Mouse (Mus musculus) Patski (cell line): ENCODE data around the gene Grin3b. TPM values are rescaled to one million over a fixed set of nuclear protein-coding genes. Genes with fewer than 3 reads are reported as not detected.

ENCODE experiments used
- ATAC-seq: fragments of 100-300 bp; one replicate; pipeline ENCODE4 v1.8.0; 2021
- CTCF ChIA-PET: fragments of 350-600 bp; sonication (Branson Sonifier 250); formaldehyde crosslinking; loops from one replicate; lab custom pipeline; 2022; ENCODE audit warnings: inconsistent platforms; lab: Charles Lee
- POLR2A ChIA-PET: fragments of 350-600 bp; sonication (Branson Sonifier 250); formaldehyde crosslinking; loops from one replicate; lab custom pipeline; 2022; ENCODE audit warnings: antibody characterized with exemption, inconsistent platforms; lab: Charles Lee
- DNase-seq: peaks from one replicate; pipeline ENCODE4 v3.0.0-alpha.2; 2011; ENCODE audit warnings: low read depth, low spot score
- H3K27me3 ChIP-seq: fragments of 371-371 bp; one replicate; pipeline ENCODE4 v1.5.1; 2021
- CTCF ChIP-seq: fragments of 100-300 bp; IDR thresholded peaks from one replicate; pipeline ENCODE4 v1.5.1; 2021
- in situ Hi-C: fragments of 300-500 bp; cut with MboI; formaldehyde crosslinking; loops from 3 replicates; pipeline ENCODE4 v1.11.1; 2018; ENCODE audit warnings: low pct_unique_long_range_greater_than_20kb, mixed read lengths
- polyA plus RNA-seq: library from polyadenylated mRNA; unstranded; gene quantifications from one replicate; pipeline ENCODE4 v1.2.3, GENCODE M21; 2021

Grin3b gene
- polyA plus RNA-seq, 1 experiment from 2014 or later, result 0.54 TPM

DNA sequence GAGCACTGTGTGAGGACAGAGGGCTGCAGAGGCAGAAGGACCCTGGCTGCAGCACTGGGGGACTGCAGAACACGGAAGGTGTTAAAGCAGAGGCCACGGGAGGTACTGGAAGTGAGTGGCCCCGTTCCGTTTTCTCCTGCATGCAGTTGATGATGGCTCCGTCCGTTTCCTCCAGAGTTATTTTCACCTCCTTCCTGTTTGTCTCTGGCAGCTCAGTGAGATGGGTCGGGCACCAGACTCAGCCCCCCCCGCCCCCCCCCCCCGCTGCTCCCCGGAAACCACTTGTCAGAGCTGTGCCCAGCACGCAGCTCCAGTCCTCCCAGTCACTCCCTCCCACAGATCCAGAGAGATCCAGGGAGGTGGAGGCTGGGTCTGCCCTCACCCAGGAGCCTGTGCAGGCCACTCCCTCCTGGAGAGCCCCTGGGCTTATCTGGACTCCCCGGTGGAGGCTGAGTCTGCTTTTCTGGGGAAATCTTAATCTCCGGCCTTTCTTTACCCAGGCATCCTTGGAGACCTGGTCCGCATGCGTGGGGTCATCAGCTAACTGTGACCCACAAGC lies 48.3 kb downstream of the Grin3b start:
- H3K27me3 ChIP-seq, result no peaks in the 10 kb centered on the region
- POLR2A ChIA-PET, result no interaction called here
- in situ Hi-C loops, result no loop called here
- CTCF ChIA-PET, result no interaction called here
- DNase-seq, result no peak
- ATAC-seq, result no peak
- no peak for TF ChIP-seq CTCF

DNA sequence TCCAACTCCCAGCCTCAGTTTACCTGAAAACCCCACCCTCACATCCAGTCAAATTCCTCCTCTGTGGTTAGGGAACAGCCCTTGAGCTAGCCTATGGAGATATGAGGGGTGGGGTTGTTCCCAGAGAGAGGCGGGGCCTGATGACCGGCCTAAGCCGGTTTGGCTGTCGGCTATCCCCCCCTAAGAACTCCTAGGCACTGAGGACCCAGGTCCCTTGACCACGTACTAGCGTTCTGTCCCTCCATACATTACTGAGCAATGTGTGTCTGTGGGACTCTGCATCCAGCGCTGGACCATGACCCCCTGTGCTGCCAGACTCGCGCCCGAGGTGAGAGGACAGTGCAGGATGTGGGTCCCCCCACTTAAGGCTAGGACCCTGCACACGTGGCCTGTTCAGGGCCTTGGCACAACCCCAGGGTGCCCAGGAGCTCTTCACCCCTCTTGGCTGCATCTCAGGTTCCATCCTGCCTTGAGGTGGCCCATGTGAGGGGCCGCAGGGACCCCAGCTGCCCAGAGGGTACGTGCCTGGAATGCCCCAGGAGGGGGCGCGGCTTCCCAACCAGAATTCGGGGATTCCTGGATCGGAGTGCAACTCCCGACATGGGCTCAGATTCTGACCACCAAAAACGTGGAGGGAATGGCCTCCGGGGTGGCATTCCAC lies 49.1 kb downstream of the Grin3b start:
- no peak for DNase-seq
- no peaks in the 10 kb centered on the region for H3K27me3 ChIP-seq
- no peak for TF ChIP-seq CTCF
- ATAC-seq, result no peak
- POLR2A ChIA-PET, result no interaction called here
- in situ Hi-C loops, result no loop called here
- CTCF ChIA-PET, result no interaction called here

DNA sequence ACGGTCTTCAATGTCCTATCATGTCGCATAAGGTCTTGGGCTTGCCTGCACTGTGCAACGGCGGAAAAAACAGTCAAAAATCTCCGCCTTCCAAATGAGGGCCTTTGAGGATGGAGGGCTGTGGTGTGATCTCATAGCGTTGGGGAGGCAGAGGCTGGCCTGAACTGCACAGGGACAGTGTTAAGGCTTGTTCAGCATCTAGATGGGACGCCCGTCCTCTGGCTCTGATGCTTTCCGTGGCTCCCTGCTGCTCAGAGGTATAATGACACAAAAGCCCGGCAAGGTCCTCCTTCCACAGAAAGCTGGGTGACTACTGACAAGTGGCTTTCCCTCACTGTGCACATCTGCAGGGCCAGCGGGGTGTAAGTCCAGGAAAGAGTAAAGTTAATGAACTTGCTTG lies 49.7 kb downstream of the Grin3b start:
- no peaks in the 10 kb centered on the region for H3K27me3 ChIP-seq
- TF ChIP-seq CTCF, result no peak
- no peak for DNase-seq
- ChIA-PET CTCF (no interaction called here), POLR2A (no interaction called here)
- ATAC-seq, result no peak
- in situ Hi-C loops, result no loop called here

DNA sequence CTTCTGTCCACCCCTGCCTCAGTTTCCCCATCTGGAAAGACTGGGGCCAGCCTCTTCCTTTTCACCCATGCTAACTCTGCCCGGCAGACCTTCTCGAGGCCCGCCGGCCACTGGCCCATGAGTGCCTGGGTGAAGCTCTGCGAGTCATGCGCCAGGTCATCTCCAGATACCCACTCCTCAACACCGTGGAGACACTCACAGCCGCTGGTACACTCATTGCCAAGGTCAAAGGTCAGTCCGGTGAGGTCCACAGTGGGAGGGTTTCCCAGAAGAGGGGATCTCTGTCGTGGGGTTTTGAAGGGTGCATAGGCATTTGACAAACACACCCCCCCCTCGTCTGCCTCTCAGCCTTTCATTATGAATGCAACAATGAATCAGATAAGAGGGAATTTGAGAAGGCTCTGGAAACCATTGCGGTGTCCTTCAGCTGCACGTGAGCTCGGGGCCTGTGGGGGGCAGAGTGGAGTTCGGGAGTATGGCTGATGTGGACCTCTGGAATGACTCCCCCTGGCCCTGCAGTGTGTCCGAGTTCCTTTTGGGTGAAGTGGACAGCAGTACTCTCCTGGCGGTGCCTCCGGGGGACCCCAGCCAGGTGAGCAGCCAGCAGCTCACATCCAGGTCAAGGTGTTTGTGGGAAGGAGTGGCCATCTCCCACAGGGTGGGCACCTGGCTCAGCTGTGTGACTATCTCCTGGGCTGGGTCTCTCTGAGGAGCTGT lies 50.2 kb downstream of the Grin3b start:
- no peak for DNase-seq
- CTCF ChIA-PET, result no interaction called here
- POLR2A ChIA-PET, result no interaction called here
- ATAC-seq, result no peak
- in situ Hi-C loops, result no loop called here
- no peaks in the 10 kb centered on the region for H3K27me3 ChIP-seq
- no peak for TF ChIP-seq CTCF

DNA sequence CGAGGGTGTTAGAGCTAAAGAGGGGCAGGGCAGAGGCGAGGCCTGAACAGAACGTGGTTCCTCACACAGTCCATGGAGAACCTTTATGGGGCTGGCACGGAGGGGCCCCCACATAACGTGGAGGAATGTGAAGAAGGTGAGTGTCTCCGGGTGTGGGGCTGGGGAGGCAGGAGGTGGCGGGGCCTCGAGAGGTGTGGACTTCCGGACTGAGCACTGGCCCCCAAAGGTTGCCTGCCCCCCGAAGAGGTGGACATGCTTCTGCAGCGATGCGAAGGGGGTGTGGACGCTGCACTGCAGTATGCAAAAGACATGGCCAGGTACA lies 50.8 kb downstream of the Grin3b start:
- in situ Hi-C loops, result no loop called here
- ATAC-seq (no peak), DNase-seq (no peak)
- H3K27me3 ChIP-seq, result no peaks in the 10 kb centered on the region
- TF ChIP-seq CTCF, result no peak
- ChIA-PET POLR2A (no interaction called here), CTCF (no interaction called here)

DNA sequence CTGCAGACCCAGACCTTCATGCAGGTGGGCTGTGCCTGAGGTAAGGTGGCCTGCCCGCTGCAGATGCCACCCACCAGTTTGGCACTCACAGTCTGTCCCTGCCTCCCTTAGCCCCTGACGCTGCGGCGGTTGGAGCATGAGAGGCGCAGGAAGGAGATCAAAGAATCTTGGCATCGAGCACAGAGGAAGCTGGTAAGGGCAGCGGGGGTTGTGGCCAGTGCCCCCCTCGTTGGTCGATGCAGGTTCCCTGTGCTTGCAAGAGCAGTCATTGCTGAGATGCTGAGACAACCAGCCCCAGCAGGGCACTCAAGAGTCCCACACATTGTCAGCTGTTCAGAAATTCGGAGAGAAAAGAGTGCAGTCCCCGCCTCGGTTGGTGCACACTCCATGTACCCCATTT lies 51.6 kb downstream of the Grin3b start:
- in situ Hi-C loops, result no loop called here
- POLR2A ChIA-PET, result no interaction called here
- no peak for ATAC-seq
- CTCF ChIA-PET, result interaction anchor here (1.4 kb wide), 1 partner anchor 21 kb away, joined by 3 read pairs; no protein-coding TSS in a partner anchor
- TF ChIP-seq CTCF, result no peak
- no peaks in the 10 kb centered on the region for H3K27me3 ChIP-seq
- DNase-seq, result no peak

DNA sequence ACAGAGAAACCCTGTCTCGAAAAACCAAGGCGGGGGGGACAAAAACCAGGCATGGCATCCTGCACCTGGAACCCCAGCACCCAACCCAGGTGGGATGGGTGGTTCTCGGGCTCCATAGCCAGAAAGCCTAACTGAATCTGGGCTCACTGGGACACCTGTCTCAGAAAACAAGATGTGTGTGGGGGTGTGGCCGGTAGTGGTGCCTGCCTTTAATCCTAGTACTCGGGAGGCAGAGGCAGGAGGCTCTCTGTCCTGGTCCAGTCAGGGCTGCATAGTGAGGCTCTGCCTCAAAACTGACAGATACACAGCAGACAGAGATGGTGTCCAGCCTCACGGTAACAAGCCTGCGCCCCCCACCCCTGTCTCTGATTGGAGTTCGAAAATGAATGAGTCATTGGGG lies 52.3 kb downstream of the Grin3b start:
- ChIA-PET CTCF (interaction anchor here (1.4 to 2.0 kb wide), 2 partner anchors 13 to 22 kb away, joined by 3 to 6 read pairs; no protein-coding TSS in a partner anchor), POLR2A (no interaction called here)
- no peak for TF ChIP-seq CTCF
- no peaks in the 10 kb centered on the region for H3K27me3 ChIP-seq
- DNase-seq, result no peak
- in situ Hi-C loops, result no loop called here
- no peak for ATAC-seq

DNA sequence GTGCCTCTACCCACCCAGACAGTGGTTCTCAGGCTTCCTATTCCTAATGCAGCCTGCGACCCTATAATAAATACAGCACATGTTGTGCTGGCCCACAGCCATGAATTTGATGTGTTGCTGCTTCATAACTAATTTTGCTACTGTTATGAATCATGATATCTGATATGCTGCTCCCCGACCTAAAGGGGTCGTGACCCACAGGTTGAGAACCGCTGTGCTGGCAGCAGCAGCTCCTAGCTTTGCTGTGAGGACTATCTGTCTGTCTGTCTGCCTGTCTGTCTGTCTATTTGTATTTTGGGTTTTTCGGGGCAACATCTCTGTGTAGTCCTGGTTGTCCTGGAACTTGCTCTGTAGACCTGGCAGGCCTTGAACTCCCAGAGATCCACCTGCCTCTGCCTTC lies 53.2 kb downstream of the Grin3b start:
- in situ Hi-C loops, result no loop called here
- CTCF ChIA-PET, result interaction anchor here (2.0 kb wide), 1 partner anchor 14 kb away, joined by 6 read pairs; no protein-coding TSS in a partner anchor
- DNase-seq (no peak), ATAC-seq (no peak)
- no peaks in the 10 kb centered on the region for H3K27me3 ChIP-seq
- POLR2A ChIA-PET, result interaction anchor here (0.7 kb wide), 1 partner anchor 9 kb away, joined by 4 read pairs; no protein-coding TSS in a partner anchor
- TF ChIP-seq CTCF, result no peak

DNA sequence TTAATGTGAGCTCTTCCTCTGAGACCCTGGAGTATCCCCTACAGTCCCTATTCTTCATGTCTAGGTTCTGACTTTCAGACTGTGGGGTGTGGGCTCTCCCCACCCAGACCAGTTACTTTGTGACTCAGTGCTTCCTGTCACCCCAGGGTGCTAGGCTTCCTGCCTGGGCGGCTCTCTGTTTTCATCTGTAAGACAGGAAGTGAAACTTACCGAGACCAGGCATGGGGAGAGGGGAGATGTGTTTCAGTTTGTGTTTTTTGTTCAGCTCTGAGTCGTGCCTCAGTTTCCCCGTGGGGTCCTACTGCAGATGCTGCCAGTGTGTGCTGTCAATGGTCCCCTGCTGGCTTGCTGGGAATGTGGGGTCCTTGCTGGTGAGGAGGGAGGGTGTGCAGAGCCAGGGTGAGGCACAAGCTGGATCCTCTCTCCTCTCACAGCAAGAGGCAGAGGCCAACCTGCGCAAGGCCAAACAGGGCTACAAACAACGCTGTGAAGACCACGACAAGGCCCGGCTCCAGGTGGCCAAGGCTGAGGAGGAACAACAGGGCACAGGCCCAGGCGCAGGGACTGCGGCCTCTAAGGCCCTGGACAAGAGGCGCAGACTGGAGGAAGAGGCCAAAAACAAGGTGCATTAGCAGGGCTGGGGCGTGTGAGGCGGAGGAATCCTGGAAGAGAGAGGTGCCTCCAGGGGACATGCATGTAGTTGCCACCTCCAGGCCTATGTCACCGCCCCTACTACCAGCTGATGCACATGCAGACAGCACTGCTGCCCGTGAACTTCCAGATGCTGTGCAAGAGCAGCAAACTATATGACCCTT lies 53.9 kb downstream of the Grin3b start:
- H3K27me3 ChIP-seq, result no peaks in the 10 kb centered on the region
- POLR2A ChIA-PET, result no interaction called here
- ATAC-seq, result no peak
- in situ Hi-C loops, result no loop called here
- no peak for TF ChIP-seq CTCF
- CTCF ChIA-PET, result interaction anchor here (1.0 to 2.0 kb wide), 2 partner anchors 9 to 14 kb away, joined by 4 to 6 read pairs; no protein-coding TSS in a partner anchor
- no peak for DNase-seq

DNA sequence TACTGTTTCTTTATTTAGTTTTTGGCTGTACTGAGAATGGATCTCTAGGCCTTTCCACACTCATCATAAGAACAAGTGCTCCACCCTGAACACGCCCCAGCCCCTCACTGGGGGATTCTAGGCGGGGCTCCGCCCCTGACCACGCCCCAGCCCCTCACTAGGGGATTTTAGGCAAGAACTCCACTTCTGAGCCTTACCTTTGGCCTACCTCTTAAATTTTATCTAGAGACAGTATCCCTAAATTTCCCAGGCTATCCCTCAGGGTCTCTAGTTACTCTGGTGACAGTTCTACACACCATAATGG lies 54.5 kb downstream of the Grin3b start:
- H3K27me3 ChIP-seq, result no peaks in the 10 kb centered on the region
- no peak for ATAC-seq
- DNase-seq, result no peak
- in situ Hi-C loops, result no loop called here
- TF ChIP-seq CTCF, result no peak
- POLR2A ChIA-PET, result no interaction called here
- CTCF ChIA-PET, result interaction anchor here (1.0 kb wide), 1 partner anchor 9 kb away, joined by 4 read pairs; no protein-coding TSS in a partner anchor

DNA sequence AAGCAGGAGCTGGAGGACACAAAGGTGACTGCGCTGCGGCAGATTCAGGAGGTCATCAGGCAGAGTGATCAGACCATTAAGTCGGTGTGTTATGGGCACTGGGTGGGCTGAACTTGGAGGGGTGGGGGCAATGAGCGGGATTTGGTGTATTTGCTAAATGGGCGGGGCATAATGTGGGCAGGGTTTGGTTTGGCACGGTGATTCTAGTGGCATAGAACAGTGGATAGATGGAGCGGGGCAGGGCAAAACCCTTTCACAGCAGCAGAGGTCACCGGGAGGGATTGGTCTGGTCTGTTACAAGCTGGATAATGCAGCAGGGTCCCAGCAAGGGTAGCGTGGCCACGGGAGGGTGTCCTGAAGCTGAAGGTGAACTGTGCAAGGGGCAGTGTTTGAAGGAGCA lies 54.9 kb downstream of the Grin3b start:
- TF ChIP-seq CTCF, result no peak
- ChIA-PET CTCF (interaction anchor here (1.0 kb wide), 1 partner anchor 8 kb away, joined by 4 read pairs; no protein-coding TSS in a partner anchor), POLR2A (no interaction called here)
- ATAC-seq (no peak), DNase-seq (no peak)
- no peaks in the 10 kb centered on the region for H3K27me3 ChIP-seq
- in situ Hi-C loops, result no loop called here
